Mouse (Mus musculus) bone marrow, adult 2 months (tissue): ENCODE data around the gene Ube2q2.
"Not testable (repeated sequence)": the region's sequence is repeated elsewhere in the genome, so short reads cannot be mapped to it uniquely, and the experiment has no call there.

Experiments used
- CTCF ChIP-seq: fragments of 200-500 bp; IDR thresholded peaks from 2 replicates; pipeline ENCODE4 v1.5.1; 2011; ENCODE audit warnings: low read length, control low read depth; ENCODE audit not compliant: control insufficient read depth, insufficient read depth
- POLR2A ChIP-seq: fragments of 200-500 bp; IDR thresholded peaks from 2 replicates; pipeline ENCODE4 v1.6.1; 2011; ENCODE audit warnings: low read depth, mild to moderate bottlenecking, control low read depth, low read length, borderline replicate concordance; ENCODE audit not compliant: control insufficient read depth

DNA sequence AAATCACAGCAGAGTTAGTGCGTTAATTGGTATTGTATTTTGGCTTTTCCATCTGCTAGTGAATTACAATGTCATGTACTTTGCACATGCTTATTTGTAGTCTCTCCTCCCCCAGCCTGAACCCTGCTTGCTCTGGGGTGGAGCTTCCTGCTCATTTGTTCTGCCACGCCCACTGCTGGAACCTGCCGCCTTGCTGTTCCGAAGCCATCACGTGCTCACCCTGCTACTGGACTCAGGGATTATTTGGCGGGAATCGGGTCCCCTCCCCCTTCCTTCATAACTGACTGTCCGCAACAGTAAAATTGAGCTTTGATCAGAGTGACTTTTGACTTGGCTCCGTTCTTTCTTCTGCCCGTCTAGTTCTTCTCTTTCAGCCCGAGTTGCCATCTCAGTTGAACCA lies 84.4 kb downstream of the Ube2q2 start:
- not testable (repeated sequence) for TF ChIP-seq CTCF, POLR2A
